Comparison of ENCODE assay signal across 8 mouse cellular contexts in genomic region chr9:44287401-44288075, GRCm38 (mm10). TPM values are rescaled to one million over a fixed set of nuclear protein-coding genes. Genes with fewer than 3 reads are reported as not detected.
DNase-seq lines count a peak whose midpoint lies in the region; ATAC-seq and TF ChIP-seq lines count a peak whose summit lies in the region.

No protein-coding gene starts in this region.

- WGBS in kidney, postnatal 0 days: 1% methylated on average over 42 of the region's 47 CpGs
- WGBS in hindbrain, embryonic 14.5 days: under 1% methylated on average over 44 of the region's 47 CpGs
- 5% methylated on average over 47 of the region's 47 CpGs for WGBS in small intestine, adult 2 months

- peak; percentile 8; the same call in 1 of the 2 replicates for ATAC-seq in kidney, postnatal 0 days (replicated peaks; ENCODE audit: low FRiP score, low read depth)
- peak; percentile 61 for ATAC-seq in hindbrain, embryonic 14.5 days (ENCODE audit: low FRiP score)
- ATAC-seq in megakaryocyte, adult 5-6 weeks (ENCODE audit: poor library complexity, severe bottlenecking): peak; percentile 25; the same call in 1 of the 2 replicates

- peak overlapping the region; percentile 57 for H3K4me3 ChIP-seq in kidney, postnatal 0 days (replicated peaks; ENCODE audit: low read depth, low read length)
- peak overlapping the region; percentile 66 for H3K4me3 ChIP-seq in hindbrain, embryonic 14.5 days (replicated peaks; ENCODE audit: low read length)
- peak overlapping the region; percentile 51 for H3K4me3 ChIP-seq in small intestine, adult 2 months (ENCODE audit: low read depth, low read length)

- H3K4me2 ChIP-seq in kidney, postnatal 0 days (ENCODE audit: low read length): peak overlapping the region; percentile 95
- H3K4me2 ChIP-seq in hindbrain, embryonic 14.5 days (replicated peaks): peak overlapping the region; percentile 73

- no peak for DNase-seq in kidney, postnatal 0 days (ENCODE audit: low spot score)
- DNase-seq in kidney, adult 8-10 months: no peak
- peak; percentile 58 for DNase-seq in adrenal gland, postnatal 25 days
- peak; percentile 61 for DNase-seq in embryo, embryonic 9.5 days (ENCODE audit: extremely low spot score)
- peak; percentile 44 for DNase-seq in hindbrain, embryonic 14.5 days (ENCODE audit: low spot score)
- no peak for DNase-seq in gastrocnemius, adult 8-10 months (ENCODE audit: low spot score in 2 of 2)

- TF ChIP-seq POLR2A in small intestine, adult 2 months (IDR thresholded peaks at IDR 0.05; ENCODE audit: low read depth, low read length): no peak

- peak overlapping the region; percentile 61 for H3K9ac ChIP-seq in kidney, postnatal 0 days (ENCODE audit: low read depth, low read length)
- peak overlapping the region; percentile 81 for H3K9ac ChIP-seq in hindbrain, embryonic 14.5 days

- peaks cover 4% of the 10 kb centered on the region; the same call in 1 of the 2 replicates for H3K4me1 ChIP-seq in kidney, postnatal 0 days (replicated peaks; ENCODE audit: insufficient read depth, low read length)
- H3K4me1 ChIP-seq in hindbrain, embryonic 14.5 days (replicated peaks; ENCODE audit: control insufficient read depth, insufficient read depth, low read length): peaks cover 24% of the 10 kb centered on the region
- peaks cover 10% of the 10 kb centered on the region for H3K4me1 ChIP-seq in small intestine, adult 2 months (ENCODE audit: control insufficient read depth, insufficient read depth, insufficient read length, low read length)

- H3K27me3 ChIP-seq in kidney, postnatal 0 days (ENCODE audit: insufficient read depth, low read length): no peaks in the 10 kb centered on the region
- no peaks in the 10 kb centered on the region for H3K27me3 ChIP-seq in hindbrain, embryonic 14.5 days (ENCODE audit: control insufficient read depth, insufficient read depth, low read length)
- H3K27me3 ChIP-seq in small intestine, adult 2 months (ENCODE audit: control insufficient read depth, insufficient read depth, low read length): peaks cover 22% of the 10 kb centered on the region

- no peaks in the 10 kb centered on the region for H3K36me3 ChIP-seq in kidney, postnatal 0 days (ENCODE audit: insufficient read depth, low read length)
- H3K36me3 ChIP-seq in hindbrain, embryonic 14.5 days (replicated peaks; ENCODE audit: control insufficient read depth, insufficient read depth): peaks cover 29% of the 10 kb centered on the region
- peaks cover 8% of the 10 kb centered on the region; the same call in 1 of the 2 replicates for H3K36me3 ChIP-seq in small intestine, adult 2 months (ENCODE audit: control insufficient read depth, insufficient read depth, low read length)

- TF ChIP-seq CTCF in kidney, postnatal 0 days (IDR thresholded peaks at IDR 0.05; ENCODE audit: low read depth): no peak
- no peak for TF ChIP-seq CTCF in small intestine, adult 2 months (IDR thresholded peaks at IDR 0.05; ENCODE audit: extremely low read depth, insufficient read length, insufficient replicate concordance, low read depth, low read length)

- no peak overlapping the region for H3K27ac ChIP-seq in kidney, postnatal 0 days
- H3K27ac ChIP-seq in hindbrain, embryonic 14.5 days: peak overlapping the region; percentile 78
- H3K27ac ChIP-seq in small intestine, adult 2 months (ENCODE audit: insufficient read depth, low read depth, low read length): no peak overlapping the region

- H3K9me3 ChIP-seq in kidney, postnatal 0 days (replicated peaks; ENCODE audit: low read length): no peaks in the 10 kb centered on the region
- no peaks in the 10 kb centered on the region for H3K9me3 ChIP-seq in hindbrain, embryonic 14.5 days (ENCODE audit: control insufficient read depth, low read length)

RNA-seq across cellular contexts. Expression of gene Abcg4, which starts 0.9 kb away (rescaled TPM):
- polyA plus RNA-seq in kidney, postnatal 0 days (2015; fragmentation: Nextera tagmentation; extraction: Ambion mirVana): 1.0 and 1.6 TPM in 2 replicates
- total RNA-seq in adrenal gland, postnatal 25 days (2021): 39.1 and 43.4 TPM in 2 replicates
- 21.7 and 24.4 TPM in 2 replicates for polyA plus RNA-seq in hindbrain, embryonic 14.5 days (2014; fragmentation: Nextera tagmentation; extraction: Ambion mirVana)
- 1.3 and 3.9 TPM in 2 replicates for total RNA-seq in megakaryocyte, adult 5-6 weeks (2015)
- 1.1 and 1.7 TPM in 2 replicates for total RNA-seq in megakaryocyte, adult 5-6 weeks (2017)
- 1.3 and 2.0 TPM in 2 replicates for polyA plus RNA-seq in small intestine, adult 2 months (2012; rRNA removed)
- total RNA-seq in gastrocnemius, adult 8-10 months (2022): under 1 TPM; 0.12 to 0.70 (median 0.30) TPM

RNA-seq across cellular contexts. Expression of gene Hinfp, which starts 17.9 kb away (rescaled TPM):
- 14.9 and 18.5 TPM in 2 replicates for polyA plus RNA-seq in kidney, postnatal 0 days (2015; fragmentation: Nextera tagmentation; extraction: Ambion mirVana)
- total RNA-seq in adrenal gland, postnatal 25 days (2021): 23.6 and 29.3 TPM in 2 replicates
- polyA plus RNA-seq in hindbrain, embryonic 14.5 days (2014; fragmentation: Nextera tagmentation; extraction: Ambion mirVana): 17.4 and 17.9 TPM in 2 replicates
- 12.3 and 18.4 TPM in 2 replicates for total RNA-seq in megakaryocyte, adult 5-6 weeks (2015)
- 13.1 and 15.3 TPM in 2 replicates for total RNA-seq in megakaryocyte, adult 5-6 weeks (2017)
- polyA plus RNA-seq in small intestine, adult 2 months (2012; rRNA removed): 20.6 and 20.8 TPM in 2 replicates
- total RNA-seq in gastrocnemius, adult 8-10 months (2022): 1 to 10 TPM; 4.5 to 9.6 (median 7.2) TPM

RNA-seq across cellular contexts. Expression of gene Nlrx1, which starts 19.1 kb away (rescaled TPM):
- polyA plus RNA-seq in kidney, postnatal 0 days (2015; fragmentation: Nextera tagmentation; extraction: Ambion mirVana): 6.8 and 7.2 TPM in 2 replicates
- total RNA-seq in adrenal gland, postnatal 25 days (2021): 18.5 and 34.8 TPM in 2 replicates
- 4.4 and 5.1 TPM in 2 replicates for polyA plus RNA-seq in hindbrain, embryonic 14.5 days (2014; fragmentation: Nextera tagmentation; extraction: Ambion mirVana)
- 9.5 and 13.1 TPM in 2 replicates for total RNA-seq in megakaryocyte, adult 5-6 weeks (2015)
- total RNA-seq in megakaryocyte, adult 5-6 weeks (2017): 12.1 and 12.4 TPM in 2 replicates
- 3.1 and 7.5 TPM in 2 replicates for polyA plus RNA-seq in small intestine, adult 2 months (2012; rRNA removed)
- 10 to 100 TPM; 20.5 to 24.7 (median 22.6) TPM for total RNA-seq in gastrocnemius, adult 8-10 months (2022)

RNA-seq across cellular contexts. Expression of gene C2cd2l, which starts 32.5 kb away (rescaled TPM):
- 11.6 and 13.0 TPM in 2 replicates for polyA plus RNA-seq in kidney, postnatal 0 days (2015; fragmentation: Nextera tagmentation; extraction: Ambion mirVana)
- total RNA-seq in adrenal gland, postnatal 25 days (2021): 43.3 and 48.8 TPM in 2 replicates
- 24.0 and 25.6 TPM in 2 replicates for polyA plus RNA-seq in hindbrain, embryonic 14.5 days (2014; fragmentation: Nextera tagmentation; extraction: Ambion mirVana)
- 12.0 and 16.4 TPM in 2 replicates for total RNA-seq in megakaryocyte, adult 5-6 weeks (2015)
- 11.0 and 13.4 TPM in 2 replicates for total RNA-seq in megakaryocyte, adult 5-6 weeks (2017)
- polyA plus RNA-seq in small intestine, adult 2 months (2012; rRNA removed): 113 and 257 TPM in 2 replicates
- 10 to 100 TPM; 10.4 to 18.9 (median 15.2) TPM for total RNA-seq in gastrocnemius, adult 8-10 months (2022)

RNA-seq across cellular contexts. Expression of gene Pdzd3, which starts 36.3 kb away (rescaled TPM):
- polyA plus RNA-seq in kidney, postnatal 0 days (2015; fragmentation: Nextera tagmentation; extraction: Ambion mirVana): 16.0 and 16.7 TPM in 2 replicates
- total RNA-seq in adrenal gland, postnatal 25 days (2021): 0.27 TPM in 1 of 2 replicates, not detected in the other
- 0.46 and 1.1 TPM in 2 replicates for polyA plus RNA-seq in hindbrain, embryonic 14.5 days (2014; fragmentation: Nextera tagmentation; extraction: Ambion mirVana)
- total RNA-seq in megakaryocyte, adult 5-6 weeks (2015): 0.07 and 0.34 TPM in 2 replicates
- total RNA-seq in megakaryocyte, adult 5-6 weeks (2017): not detected in 2 replicates
- 9.9 and 23.6 TPM in 2 replicates for polyA plus RNA-seq in small intestine, adult 2 months (2012; rRNA removed)
- 1 to 10 TPM in 1 of 4 experiments, under 1 TPM in 3; 0.56 to 1.0 (median 0.95) TPM for total RNA-seq in gastrocnemius, adult 8-10 months (2022)

Comparison
In these comparisons a context has a peak if more than half of its experiments do, and no peak if none do; other contexts are left out.
1. ATAC-seq: peak in every context shown above with its lines; median percentile 61 in hindbrain, embryonic 14.5 days; 25 in megakaryocyte, adult 5-6 weeks; 8 in kidney, postnatal 0 days.
2. DNase-seq: peak in adrenal gland, postnatal 25 days (single experiment), embryo, embryonic 9.5 days (single experiment) and hindbrain, embryonic 14.5 days (single experiment); none in kidney, postnatal 0 days (single experiment), kidney, adult 8-10 months (0 of 2) and gastrocnemius, adult 8-10 months (0 of 2).
3. Peak in every context shown above with its lines, with median percentiles within 50 percentile points of each other: H3K4me3 ChIP-seq.